Mouse (Mus musculus) Patski (cell line): ENCODE data around the gene Rbfox1. TPM values are rescaled to one million over a fixed set of nuclear protein-coding genes. Genes with fewer than 3 reads are reported as not detected.
A peak's percentile ranks its signal among the peaks of the same experiment; 100 is the strongest.

ENCODE experiments used
- ATAC-seq: fragments of 100-300 bp; one replicate; pipeline ENCODE4 v1.8.0; 2021
- CTCF ChIA-PET: fragments of 350-600 bp; sonication (Branson Sonifier 250); formaldehyde crosslinking; loops from one replicate; lab custom pipeline; 2022; ENCODE audit warnings: inconsistent platforms; lab: Charles Lee
- POLR2A ChIA-PET: fragments of 350-600 bp; sonication (Branson Sonifier 250); formaldehyde crosslinking; loops from one replicate; lab custom pipeline; 2022; ENCODE audit warnings: antibody characterized with exemption, inconsistent platforms; lab: Charles Lee
- DNase-seq: peaks from one replicate; pipeline ENCODE4 v3.0.0-alpha.2; 2011; ENCODE audit warnings: low read depth, low spot score
- H3K27me3 ChIP-seq: fragments of 371-371 bp; one replicate; pipeline ENCODE4 v1.5.1; 2021
- CTCF ChIP-seq: fragments of 100-300 bp; IDR thresholded peaks from one replicate; pipeline ENCODE4 v1.5.1; 2021
- in situ Hi-C: fragments of 300-500 bp; cut with MboI; formaldehyde crosslinking; loops from 3 replicates; pipeline ENCODE4 v1.11.1; 2018; ENCODE audit warnings: low pct_unique_long_range_greater_than_20kb, mixed read lengths
- polyA plus RNA-seq: library from polyadenylated mRNA; unstranded; gene quantifications from one replicate; pipeline ENCODE4 v1.2.3, GENCODE M21; 2021

Rbfox1 gene
- polyA plus RNA-seq, 1 experiment from 2014 or later: not detected

GRCm38 (mm10) chr16:6736998-6737397 is 851.8 kb downstream of the Rbfox1 start:
- ChIA-PET CTCF (no interaction called here), POLR2A (no interaction called here)
- no peaks in the 10 kb centered on the region for H3K27me3 ChIP-seq
- ATAC-seq (no peak), DNase-seq (no peak)
- in situ Hi-C loops: no loop called here
- no peak for TF ChIP-seq CTCF

DNA sequence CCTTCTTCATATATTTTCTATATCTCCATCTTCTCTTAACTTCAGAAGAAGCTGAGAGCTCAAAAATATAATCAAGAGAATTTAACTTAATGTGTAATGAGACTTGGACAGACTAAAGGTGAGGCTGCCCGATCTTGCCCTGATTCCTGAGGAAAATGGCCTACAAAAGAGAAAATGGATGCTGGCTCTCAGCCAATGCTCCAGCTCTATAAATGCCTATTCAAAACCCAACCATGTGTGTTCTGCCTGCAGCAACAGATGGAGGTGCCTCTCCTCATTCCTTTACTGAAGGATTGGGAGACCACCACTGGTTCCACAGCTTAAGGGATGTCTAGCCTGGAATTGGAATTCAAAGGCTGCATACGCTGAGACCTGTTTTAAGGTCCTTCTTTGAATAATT is 861.0 kb downstream of the Rbfox1 start:
- in situ Hi-C loops: no loop called here
- DNase-seq (no peak), ATAC-seq (no peak)
- ChIA-PET POLR2A (no interaction called here), CTCF (no interaction called here)
- no peak for TF ChIP-seq CTCF
- H3K27me3 ChIP-seq: no peaks in the 10 kb centered on the region

- CTCF ChIA-PET: interaction anchor here (1.0 kb wide), 1 partner anchor 9 kb away, joined by 5 read pairs; no protein-coding TSS in a partner anchor
- no peak for TF ChIP-seq CTCF
Measured at GRCm38 (mm10) chr16:6750491-6750890, 865.3 kb downstream of the Rbfox1 start.

GRCm38 (mm10) chr16:6754847-6755246 is 869.7 kb downstream of the Rbfox1 start:
- POLR2A ChIA-PET: no interaction called here
- in situ Hi-C loops: no loop called here
- DNase-seq (no peak), ATAC-seq (no peak)
- TF ChIP-seq CTCF: no peak
- CTCF ChIA-PET: no interaction called here
- H3K27me3 ChIP-seq: no peaks in the 10 kb centered on the region

More at GRCm38 (mm10) chr16:6750491-6750890, 865.3 kb downstream of the Rbfox1 start:
- no peak for ATAC-seq
- POLR2A ChIA-PET: no interaction called here
- H3K27me3 ChIP-seq: no peaks in the 10 kb centered on the region
- in situ Hi-C loops: no loop called here
- no peak for DNase-seq

GRCm38 (mm10) chr16:6769495-6770237 is 884.5 kb downstream of the Rbfox1 start:
- DNase-seq (no peak), ATAC-seq (no peak)
- in situ Hi-C loops: no loop called here
- no peak for TF ChIP-seq CTCF
- CTCF ChIA-PET: interaction anchor here (1.0 to 1.2 kb wide), 2 partner anchors 11 to 18 kb away, joined by 3 to 4 read pairs; no protein-coding TSS in a partner anchor
- POLR2A ChIA-PET: no interaction called here
- no peaks in the 10 kb centered on the region for H3K27me3 ChIP-seq

DNA sequence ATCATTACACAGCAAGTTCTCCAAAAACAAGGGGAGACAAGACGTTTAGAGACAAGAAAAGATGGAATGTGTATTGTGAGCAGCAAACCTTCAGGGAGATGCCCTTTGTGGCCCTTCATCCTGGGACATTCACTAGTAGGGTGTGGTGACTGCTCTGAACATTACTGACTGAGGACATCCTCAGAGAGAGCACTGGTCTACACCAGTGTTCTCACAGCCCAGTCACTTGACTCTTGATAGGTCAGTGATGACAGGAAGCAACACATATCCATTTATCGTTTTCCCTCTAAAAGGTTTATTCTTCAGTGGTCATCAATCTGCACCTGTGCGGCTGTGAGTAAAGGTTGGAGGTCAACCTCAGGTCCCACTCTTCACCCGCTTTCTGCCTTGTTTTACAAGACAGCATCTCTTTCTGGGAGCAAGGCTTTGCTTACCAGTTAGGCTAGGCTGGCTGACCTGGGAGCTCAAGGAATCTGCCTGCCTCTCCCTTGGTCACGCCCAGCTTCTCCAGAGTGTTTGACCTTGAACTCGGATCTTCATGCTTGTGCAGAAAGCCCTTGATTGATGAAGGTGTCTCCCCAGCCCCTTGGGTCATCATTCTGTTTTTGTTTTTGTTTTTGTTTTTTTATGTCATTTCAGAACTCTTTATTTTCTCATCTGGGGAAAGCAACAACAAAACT is 892.5 kb downstream of the Rbfox1 start:
- TF ChIP-seq CTCF: no peak
- H3K27me3 ChIP-seq: no peaks in the 10 kb centered on the region
- ChIA-PET POLR2A (interaction anchor here (0.6 kb wide), 1 partner anchor 1141 kb away, joined by 3 read pairs; no protein-coding TSS in a partner anchor), CTCF (no interaction called here)
- in situ Hi-C loops: no loop called here
- ATAC-seq (no peak), DNase-seq (no peak)

DNA sequence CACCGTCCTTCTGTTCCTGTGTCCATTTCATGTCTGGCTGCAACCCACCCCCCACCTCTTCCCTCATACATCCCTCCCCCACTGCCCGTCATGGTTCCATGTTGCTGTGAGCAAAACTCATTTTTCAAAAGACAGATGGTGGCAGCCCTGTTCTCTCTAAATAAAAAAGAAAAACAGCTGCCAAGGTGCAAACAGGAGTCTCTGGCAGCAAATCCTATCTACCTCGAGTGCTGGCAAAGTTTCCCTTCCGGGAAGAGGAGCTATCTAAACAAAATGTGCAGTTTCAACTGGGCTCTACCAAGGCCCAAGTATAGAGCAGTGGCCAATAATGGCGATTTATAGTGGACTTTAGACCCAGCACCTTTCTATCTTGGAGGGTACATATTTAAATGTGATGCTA is 899.0 kb downstream of the Rbfox1 start:
- in situ Hi-C loops: no loop called here
- no peak for ATAC-seq
- CTCF ChIA-PET: no interaction called here
- POLR2A ChIA-PET: no interaction called here
- TF ChIP-seq CTCF: no peak
- no peaks in the 10 kb centered on the region for H3K27me3 ChIP-seq
- no peak for DNase-seq

GRCm38 (mm10) chr16:6785026-6785425 is 899.9 kb downstream of the Rbfox1 start:
- H3K27me3 ChIP-seq: no peaks in the 10 kb centered on the region
- no peak for TF ChIP-seq CTCF
- POLR2A ChIA-PET: no interaction called here
- in situ Hi-C loops: no loop called here
- no peak for ATAC-seq
- no peak for DNase-seq
- CTCF ChIA-PET: no interaction called here

DNA sequence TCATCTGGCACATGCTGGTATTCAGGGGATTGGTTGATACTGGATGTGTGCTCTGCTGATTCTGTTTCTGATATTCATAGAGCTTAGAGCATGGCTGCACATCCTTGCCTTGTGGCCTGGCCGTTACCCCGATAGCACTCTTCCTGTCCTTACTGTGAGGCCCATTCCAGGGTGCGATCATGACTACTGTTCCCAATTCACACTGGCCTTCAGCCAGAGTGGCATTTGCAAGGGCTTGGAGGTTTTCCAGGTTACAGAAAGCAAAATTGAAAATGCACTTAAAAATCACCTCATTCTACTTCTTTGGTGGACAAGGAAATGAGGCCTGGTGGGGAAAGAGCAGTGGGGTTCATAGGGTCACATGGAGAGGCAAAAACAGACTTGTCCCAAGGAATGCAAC is 906.1 kb downstream of the Rbfox1 start:
- DNase-seq (no peak), ATAC-seq (no peak)
- CTCF ChIA-PET: interaction anchor here (0.8 to 2.2 kb wide), 6 partner anchors 10 to 288 kb away, joined by 3 to 6 read pairs (median 4); no protein-coding TSS in a partner anchor
- in situ Hi-C loops: loop anchor here (10.0 kb wide), 1 partner anchor 484 kb away; no protein-coding TSS in a partner anchor
- no peak for TF ChIP-seq CTCF
- POLR2A ChIA-PET: no interaction called here
- no peaks in the 10 kb centered on the region for H3K27me3 ChIP-seq

DNA sequence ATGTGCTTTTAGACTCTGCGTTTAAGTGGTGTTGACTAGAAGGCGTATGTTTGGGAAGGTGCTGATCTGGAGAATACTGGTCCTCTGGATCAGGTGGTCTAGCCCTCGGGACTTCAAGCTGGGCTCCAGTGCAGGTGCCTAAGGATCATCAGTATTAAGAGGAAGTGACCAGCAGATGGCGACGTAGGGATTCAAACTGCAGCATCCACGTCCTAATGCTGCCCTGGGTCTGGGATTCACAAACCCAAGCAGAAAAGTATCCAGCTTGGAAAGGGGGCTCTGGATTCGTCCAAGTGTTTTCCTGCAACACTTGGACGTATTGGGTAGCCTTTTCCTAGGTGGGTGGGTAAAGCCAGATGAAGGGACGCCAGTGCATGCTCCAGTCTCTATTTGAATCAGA is 906.5 kb downstream of the Rbfox1 start:
- no peaks in the 10 kb centered on the region for H3K27me3 ChIP-seq
- ChIA-PET CTCF (interaction anchor here (0.8 to 2.2 kb wide), 6 partner anchors 9 to 288 kb away, joined by 3 to 6 read pairs (median 4); no protein-coding TSS in a partner anchor), POLR2A (no interaction called here)
- peak; percentile 70 for TF ChIP-seq CTCF
- ATAC-seq (peak; percentile 74), DNase-seq (peak; percentile 6)
- in situ Hi-C loops: loop anchor here (10.0 kb wide), 1 partner anchor 483 kb away; no protein-coding TSS in a partner anchor

GRCm38 (mm10) chr16:6806246-6806645 is 921.1 kb downstream of the Rbfox1 start:
- CTCF ChIA-PET: no interaction called here
- ATAC-seq: no peak

More at GRCm38 (mm10) chr16:6806246-6806645, 921.1 kb downstream of the Rbfox1 start:
- POLR2A ChIA-PET: no interaction called here
- DNase-seq: no peak
- in situ Hi-C loops: no loop called here
- no peaks in the 10 kb centered on the region for H3K27me3 ChIP-seq
- TF ChIP-seq CTCF: no peak
